Mouse (Mus musculus): Measurements from ENCODE around the gene AW146154. TPM values are rescaled to one million over a fixed set of nuclear protein-coding genes. Genes with fewer than 3 reads are reported as not detected.
"Not testable (repeated sequence)": the region's sequence is repeated elsewhere in the genome, so short reads cannot be mapped to it uniquely, and the experiment has no call there.

The AW146154 gene
- polyA plus RNA-seq (2015; fragmentation: Nextera tagmentation; extraction: Ambion mirVana) = 6.7 and 6.8 TPM in 2 replicates

GRCm38 (mm10) chr7:41499389-41500049 is at the start of gene AW146154, which contains the start of gene Gm20449:
TSS of gene AW146154 (minus strand) at chr7:41499890.
TSS of gene Gm20449 (minus strand) at chr7:41499417.
- Histone ChIP-seq H3K4me1 (replicated peaks; ENCODE audit: control insufficient read depth, insufficient read depth) (no peaks in the 10 kb centered on the region), H3K36me3 (ENCODE audit: control insufficient read depth, insufficient read depth, low read length) (no peaks in the 10 kb centered on the region), H3K9ac (ENCODE audit: low read length) (peak within 1 kb of the TSS; percentile 49), H3K9me3 (ENCODE audit: control insufficient read depth, low read length) (no peaks in the 10 kb centered on the region), H3K4me2 (replicated peaks; ENCODE audit: low read depth) (peak within 1 kb of the TSS; percentile 80), H3K27me3 (ENCODE audit: control insufficient read depth, insufficient read depth, low read length) (no peaks in the 10 kb centered on the region), H3K4me3 (ENCODE audit: low read depth, low read length) (peak within 1 kb of the TSS; percentile 54), H3K27ac (replicated peaks) (peak within 1 kb of the TSS; percentile 74)
- peak; percentile 88 for DNase-seq (ENCODE audit: low spot score)
- TF ChIP-seq EP300 (optimal IDR thresholded peaks at IDR 0.05) (no peak), CTCF (IDR thresholded peaks at IDR 0.05; ENCODE audit: low read depth) (no peak)
- under 1% methylated on average over 18 of the region's 18 CpGs for WGBS
- ATAC-seq (ENCODE audit: low FRiP score, low TSS enrichment) = peak; percentile 99

- Histone ChIP-seq H3K27ac (replicated peaks) (no peak overlapping the region), H3K9me3 (ENCODE audit: control insufficient read depth, low read length) (no peaks in the 10 kb centered on the region), H3K9ac (ENCODE audit: low read length) (no peak overlapping the region), H3K36me3 (ENCODE audit: control insufficient read depth, insufficient read depth, low read length) (no peaks in the 10 kb centered on the region), H3K4me2 (replicated peaks; ENCODE audit: low read depth) (no peak overlapping the region), H3K4me3 (ENCODE audit: low read depth, low read length) (no peak overlapping the region), H3K27me3 (ENCODE audit: control insufficient read depth, insufficient read depth, low read length) (no peaks in the 10 kb centered on the region), H3K4me1 (replicated peaks; ENCODE audit: control insufficient read depth, insufficient read depth) (no peaks in the 10 kb centered on the region)
- 85% methylated on average over 3 of the region's 3 CpGs for WGBS
- DNase-seq (ENCODE audit: low spot score) = no peak
- no peak for TF ChIP-seq CTCF (IDR thresholded peaks at IDR 0.05; ENCODE audit: low read depth)
- TF ChIP-seq EP300 (optimal IDR thresholded peaks at IDR 0.05) = no peak
- no peak for ATAC-seq (ENCODE audit: low FRiP score, low TSS enrichment)
Measured at GRCm38 (mm10) chr7:41512672-41513071, 13.0 kb upstream of the AW146154 start.

GRCm38 (mm10) chr7:41512207-41512606 is 12.5 kb upstream of the AW146154 start:
- no peak overlapping the region for H3K4me3 ChIP-seq (ENCODE audit: low read depth, low read length)
- WGBS = 14% methylated on average over 1 of the region's 1 CpGs
- DNase-seq (ENCODE audit: low spot score) = no peak
- H3K9ac ChIP-seq (ENCODE audit: low read length) = no peak overlapping the region
- H3K27ac ChIP-seq (replicated peaks) = no peak overlapping the region
- TF ChIP-seq CTCF (IDR thresholded peaks at IDR 0.05; ENCODE audit: low read depth) = no peak
- no peak for TF ChIP-seq EP300 (optimal IDR thresholded peaks at IDR 0.05)
- H3K4me1 ChIP-seq (replicated peaks; ENCODE audit: control insufficient read depth, insufficient read depth) = no peaks in the 10 kb centered on the region
- H3K4me2 ChIP-seq (replicated peaks; ENCODE audit: low read depth) = no peak overlapping the region
- H3K27me3 ChIP-seq (ENCODE audit: control insufficient read depth, insufficient read depth, low read length) = no peaks in the 10 kb centered on the region
- no peaks in the 10 kb centered on the region for H3K36me3 ChIP-seq (ENCODE audit: control insufficient read depth, insufficient read depth, low read length)
- ATAC-seq (ENCODE audit: low FRiP score, low TSS enrichment) = no peak
- no peaks in the 10 kb centered on the region for H3K9me3 ChIP-seq (ENCODE audit: control insufficient read depth, low read length)

GRCm38 (mm10) chr7:41502402-41502801 is 2.7 kb upstream of the AW146154 start:
- H3K4me2 ChIP-seq (replicated peaks; ENCODE audit: low read depth) = no peak overlapping the region
- H3K4me1 ChIP-seq (replicated peaks; ENCODE audit: control insufficient read depth, insufficient read depth) = no peaks in the 10 kb centered on the region
- DNase-seq (ENCODE audit: low spot score) = no peak
- H3K4me3 ChIP-seq (ENCODE audit: low read depth, low read length) = no peak overlapping the region
- 42% methylated on average over 1 of the region's 1 CpGs for WGBS
- no peak overlapping the region for H3K9ac ChIP-seq (ENCODE audit: low read length)
- H3K27me3 ChIP-seq (ENCODE audit: control insufficient read depth, insufficient read depth, low read length) = no peaks in the 10 kb centered on the region
- no peaks in the 10 kb centered on the region for H3K9me3 ChIP-seq (ENCODE audit: control insufficient read depth, low read length)
- no peak for TF ChIP-seq EP300 (optimal IDR thresholded peaks at IDR 0.05)
- TF ChIP-seq CTCF (IDR thresholded peaks at IDR 0.05; ENCODE audit: low read depth) = no peak
- ATAC-seq (ENCODE audit: low FRiP score, low TSS enrichment) = no peak
- H3K27ac ChIP-seq (replicated peaks) = no peak overlapping the region
- no peaks in the 10 kb centered on the region for H3K36me3 ChIP-seq (ENCODE audit: control insufficient read depth, insufficient read depth, low read length)

- no peaks in the 10 kb centered on the region for H3K27me3 ChIP-seq (ENCODE audit: control insufficient read depth, insufficient read depth, low read length)
- no peaks in the 10 kb centered on the region for H3K9me3 ChIP-seq (ENCODE audit: control insufficient read depth, low read length)
- H3K4me2 ChIP-seq (replicated peaks; ENCODE audit: low read depth) = peak overlapping the region; percentile 80
- H3K36me3 ChIP-seq (ENCODE audit: control insufficient read depth, insufficient read depth, low read length) = no peaks in the 10 kb centered on the region
- ATAC-seq (ENCODE audit: low FRiP score, low TSS enrichment) (0 out of 2 replicates have a peak, but pooled peaks have one; percentile 11), DNase-seq (ENCODE audit: low spot score) (peak; percentile 43)
- no peak overlapping the region for H3K27ac ChIP-seq (replicated peaks)
- 0 out of 2 replicates have a peak overlapping the region, but pooled peaks have one; percentile 13 for H3K9ac ChIP-seq (ENCODE audit: low read length)
- TF ChIP-seq CTCF (IDR thresholded peaks at IDR 0.05; ENCODE audit: low read depth) (peak; percentile 60), EP300 (optimal IDR thresholded peaks at IDR 0.05) (no peak)
- WGBS = 18% methylated on average over 22 of the region's 22 CpGs
- H3K4me3 ChIP-seq (ENCODE audit: low read depth, low read length) = peak overlapping the region; percentile 54
- no peaks in the 10 kb centered on the region for H3K4me1 ChIP-seq (replicated peaks; ENCODE audit: control insufficient read depth, insufficient read depth)
Measured at GRCm38 (mm10) chr7:41500151-41500934, 653 bp upstream of the AW146154 start.

GRCm38 (mm10) chr7:41499018-41499388 is 687 bp downstream of the AW146154 start:
- not testable (repeated sequence) for H3K4me1 ChIP-seq (replicated peaks; ENCODE audit: control insufficient read depth, insufficient read depth); H3K36me3 ChIP-seq (ENCODE audit: control insufficient read depth, insufficient read depth, low read length); H3K27me3 ChIP-seq (ENCODE audit: control insufficient read depth, insufficient read depth, low read length); ATAC-seq (ENCODE audit: low FRiP score, low TSS enrichment); DNase-seq (ENCODE audit: low spot score); H3K9me3 ChIP-seq (ENCODE audit: control insufficient read depth, low read length)
- WGBS = 0% methylated on average over 6 of the region's 6 CpGs
- peak overlapping the region; percentile 80 for H3K4me2 ChIP-seq (replicated peaks; ENCODE audit: low read depth)
- peak overlapping the region; percentile 54 for H3K4me3 ChIP-seq (ENCODE audit: low read depth, low read length)
- peak overlapping the region; percentile 74 for H3K27ac ChIP-seq (replicated peaks)
- H3K9ac ChIP-seq (ENCODE audit: low read length) = peak overlapping the region; percentile 49

GRCm38 (mm10) chr7:41498464-41498863 is 1.2 kb downstream of the AW146154 start:
- not testable (repeated sequence) for H3K36me3 ChIP-seq (ENCODE audit: control insufficient read depth, insufficient read depth, low read length); H3K27me3 ChIP-seq (ENCODE audit: control insufficient read depth, insufficient read depth, low read length); H3K9me3 ChIP-seq (ENCODE audit: control insufficient read depth, low read length); H3K9ac ChIP-seq (ENCODE audit: low read length); ATAC-seq (ENCODE audit: low FRiP score, low TSS enrichment); DNase-seq (ENCODE audit: low spot score); H3K4me1 ChIP-seq (replicated peaks; ENCODE audit: control insufficient read depth, insufficient read depth); H3K27ac ChIP-seq (replicated peaks)
- 59% methylated on average over 3 of the region's 4 CpGs for WGBS
- Histone ChIP-seq H3K4me2 (replicated peaks; ENCODE audit: low read depth) (peak overlapping the region; percentile 80), H3K4me3 (ENCODE audit: low read depth, low read length) (peak overlapping the region; percentile 54)

Data from stomach, postnatal 0 days (tissue).